8 mouse cellular contexts compared by ENCODE assay signal in genomic region chr1:193702707-193703419, GRCm38 (mm10).
DNase-seq lines count a peak whose midpoint lies in the region; ATAC-seq and TF ChIP-seq lines count a peak whose summit lies in the region.

No protein-coding gene starts in this region.

- ATAC-seq in erythroblast, adult 5-6 weeks (replicated peaks; ENCODE audit: low FRiP score, poor library complexity, severe bottlenecking): peak; percentile 59; the same call in 1 of the 2 replicates

- TF ChIP-seq POLR2A in brain, embryonic 14.5 days (IDR thresholded peaks at IDR 0.05; ENCODE audit: borderline replicate concordance, extremely low read depth, insufficient read depth, insufficient read length, poor library complexity, severe bottlenecking): no peak

- 31% methylated on average over 15 of the region's 15 CpGs for WGBS in large intestine, adult 2 months

- peak; percentile 50 for DNase-seq in gastrocnemius, adult 2 months
- DNase-seq in gastrocnemius, adult 8-10 months (ENCODE audit: low spot score in 2 of 2): no peak
- DNase-seq in brain, embryonic 14.5 days (ENCODE audit: low read depth): peak; percentile 85
- DNase-seq in heart, postnatal 36 days: peak; percentile 51 to 54
- DNase-seq in large intestine, adult 2 months (ENCODE audit: low read depth, low spot score): peak; percentile 44
- peak; percentile 32 to 41 for DNase-seq in lung, postnatal 4 days
- peak; percentile 32 for DNase-seq in skeletal muscle tissue, adult 2 months (ENCODE audit: low read depth, low spot score)

- peak; percentile 97 for TF ChIP-seq CTCF in gastrocnemius, adult 2 months (IDR thresholded peaks at IDR 0.05)
- TF ChIP-seq CTCF in brain, embryonic 14.5 days (IDR thresholded peaks at IDR 0.05; ENCODE audit: borderline replicate concordance, extremely low read depth, insufficient read depth, insufficient read length): peak; percentile 87

- H3K4me3 ChIP-seq in gastrocnemius, adult 2 months: 0 out of 2 replicates have a peak overlapping the region, but pooled peaks have one; percentile 34

- no peak overlapping the region for H3K27ac ChIP-seq in gastrocnemius, adult 2 months

- intact Hi-C loops in gastrocnemius, adult 2 months (cut with DNase I): loop anchor here (2.0 to 5.0 kb wide), 3 partner anchors 126 to 316 kb away; no protein-coding TSS in a partner anchor
- intact Hi-C loops in heart, postnatal 36 days (cut with DNase I): loop anchor here (1.0 to 10.0 kb wide), 6 partner anchors 30 to 519 kb away; no protein-coding TSS in a partner anchor

Comparison
In these comparisons a context has a peak if more than half of its experiments do, and no peak if none do; other contexts are left out.
1. DNase-seq: peak in gastrocnemius, adult 2 months (single experiment), brain, embryonic 14.5 days (single experiment), heart, postnatal 36 days (2 of 2), large intestine, adult 2 months (single experiment), lung, postnatal 4 days (2 of 2) and skeletal muscle tissue, adult 2 months (single experiment); none in gastrocnemius, adult 8-10 months (0 of 2).